Mouse (Mus musculus) kidney, embryonic 16.5 days (tissue): Measurements from ENCODE around the gene Zfp385a. TPM values are rescaled to one million over a fixed set of nuclear protein-coding genes. Genes with fewer than 3 reads are reported as not detected.
A peak's percentile ranks its signal among the peaks of the same experiment; 100 is the strongest.

Experiments
- ATAC-seq: fragments of 200-750 bp; cut with Nextera tagmentation; 2 replicates; pipeline ENCODE4 v1.8.0; 2017; ENCODE audit warnings: moderate TSS enrichment; ENCODE audit not compliant: low FRiP score, low TSS enrichment
- H3K27ac ChIP-seq: fragments of 300-500 bp; sonication (generic); 2 replicates; pipeline ENCODE4 v1.5.1; 2014; ENCODE audit warnings: low read length
- H3K27me3 ChIP-seq: fragments of 300-500 bp; sonication (generic); 2 replicates; pipeline ENCODE4 v1.6.1; 2014; ENCODE audit warnings: low read length, control low read depth, mixed read lengths; ENCODE audit not compliant: insufficient read depth
- H3K36me3 ChIP-seq: fragments of 300-500 bp; sonication (generic); 2 replicates; pipeline ENCODE4 v1.6.1; 2014; ENCODE audit warnings: low read length, control low read depth, mixed read lengths; ENCODE audit not compliant: insufficient read depth
- H3K4me1 ChIP-seq: fragments of 300-500 bp; sonication (generic); 2 replicates; pipeline ENCODE4 v1.6.1; 2014; ENCODE audit warnings: low read length, control low read depth, mixed read lengths; ENCODE audit not compliant: insufficient read depth
- H3K4me2 ChIP-seq: fragments of 300-500 bp; sonication (generic); replicated peaks from 2 replicates; pipeline ENCODE4 v1.6.1; 2014; ENCODE audit warnings: low read depth, low read length
- H3K4me3 ChIP-seq: fragments of 300-500 bp; sonication (generic); 2 replicates; pipeline ENCODE4 v1.5.1; 2014; ENCODE audit warnings: mild to moderate bottlenecking, low read length
- H3K9ac ChIP-seq: fragments of 300-500 bp; sonication (generic); replicated peaks from 2 replicates; pipeline ENCODE4 v1.6.1; 2014; ENCODE audit warnings: low read length
- H3K9me3 ChIP-seq: fragments of 300-500 bp; sonication (generic); 2 replicates; pipeline ENCODE4 v1.6.1; 2016; ENCODE audit warnings: low read length, control low read depth
- WGBS: fragments of 180-500 bp; shearing (Covaris S2); extraction: QIAGEN DNeasy Blood & Tissue Kit; methylation state at CpG from one replicate; pipeline ENCODE4 v1.1.7; 2014; 5-methylcytosine and 5-hydroxymethylcytosine counted together
- polyA plus RNA-seq: library from polyadenylated mRNA; unstranded; fragments of >200 nt; fragmentation: Nextera tagmentation; extraction: Ambion mirVana; gene quantifications from 2 replicates; pipeline ENCODE4 v1.2.1, GENCODE M21; 2015

Gene Zfp385a
- polyA plus RNA-seq, 1 experiment from 2014 or later, result 12.4 TPM

GRCm38 (mm10) chr15:103315011-103315502, 24.8 kb downstream of the Zfp385a start:
- peak overlapping the region; percentile 56 for H3K4me2 ChIP-seq
- peak overlapping the region; percentile 32 for H3K4me3 ChIP-seq
- H3K9ac ChIP-seq, result peak overlapping the region; percentile 37
- H3K4me1 ChIP-seq, result peaks cover 28% of the 10 kb centered on the region
- H3K27me3 ChIP-seq, result no peaks in the 10 kb centered on the region
- 3% methylated on average over 18 of the region's 18 CpGs for WGBS
- no peaks in the 10 kb centered on the region for H3K9me3 ChIP-seq
- no peak overlapping the region for H3K27ac ChIP-seq
- ATAC-seq, result peak; percentile 69
- H3K36me3 ChIP-seq, result peaks cover 2% of the 10 kb centered on the region; the same call in 1 of the 2 replicates

DNA sequence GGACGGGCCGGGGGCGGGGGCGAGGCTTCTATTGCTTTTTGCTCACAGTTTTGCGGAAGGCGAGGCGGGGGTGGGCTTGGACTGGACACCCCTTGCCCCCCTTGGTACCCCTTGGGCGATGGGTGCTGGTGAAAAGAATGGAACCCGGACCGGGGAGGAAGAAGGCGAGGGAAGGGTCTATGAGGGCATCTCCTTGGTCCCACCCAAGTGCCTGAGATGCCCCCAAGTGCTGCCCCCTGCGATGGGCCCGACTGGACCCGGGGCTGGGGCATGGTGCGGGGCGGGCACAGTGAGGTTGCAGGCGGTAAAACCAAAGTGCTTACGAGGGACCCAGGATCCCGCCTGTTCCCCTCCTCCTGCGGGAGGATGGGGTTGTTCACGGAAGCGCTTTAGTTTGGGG, 25.7 kb downstream of the Zfp385a start:
- no peaks in the 10 kb centered on the region for H3K9me3 ChIP-seq
- H3K27ac ChIP-seq, result no peak overlapping the region
- 45% methylated on average over 19 of the region's 22 CpGs for WGBS
- peak; percentile 15; the same call in 1 of the 2 replicates for ATAC-seq
- H3K9ac ChIP-seq, result peak overlapping the region; percentile 37; the same call in 1 of the 2 replicates
- H3K4me2 ChIP-seq, result peak overlapping the region; percentile 56
- peak overlapping the region; percentile 32 for H3K4me3 ChIP-seq
- no peaks in the 10 kb centered on the region; the same call in 1 of the 2 replicates for H3K36me3 ChIP-seq
- no peaks in the 10 kb centered on the region for H3K27me3 ChIP-seq
- H3K4me1 ChIP-seq, result peaks cover 31% of the 10 kb centered on the region

DNA sequence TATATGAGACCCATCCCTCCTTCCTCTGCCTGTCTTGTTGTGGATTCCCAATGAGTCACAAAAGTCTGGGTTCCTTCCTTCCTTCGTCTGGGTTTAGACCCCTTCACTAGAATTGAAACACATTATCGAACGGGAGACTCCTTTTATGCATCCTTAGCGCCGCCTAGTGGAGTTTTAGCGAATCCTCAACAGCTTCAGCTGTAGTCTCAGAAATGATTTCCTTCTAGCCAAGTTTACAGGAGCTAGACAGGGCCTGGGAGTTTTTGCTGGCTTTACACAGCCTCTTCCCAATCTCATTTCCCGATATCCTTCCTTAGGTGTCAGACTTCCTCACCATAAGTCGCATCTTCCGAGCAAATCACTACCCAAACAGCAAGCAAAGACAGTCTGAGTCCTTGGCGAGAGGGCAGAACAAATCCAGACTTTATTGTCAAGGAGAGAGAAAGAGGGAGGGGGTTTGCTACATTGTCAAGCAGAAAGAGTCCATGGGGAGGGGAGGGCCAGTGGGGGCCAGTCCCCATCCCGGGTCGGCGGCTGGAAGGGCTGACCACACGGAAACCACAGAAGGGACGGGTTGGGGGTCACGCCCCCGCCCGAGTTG, 26.3 kb downstream of the Zfp385a start:
- H3K27ac ChIP-seq, result 0 out of 2 replicates have a peak overlapping the region, but pooled peaks have one; percentile 25
- H3K9ac ChIP-seq, result peak overlapping the region; percentile 37; the same call in 1 of the 2 replicates
- H3K27me3 ChIP-seq, result no peaks in the 10 kb centered on the region
- WGBS, result 9% methylated on average over 15 of the region's 18 CpGs
- H3K4me3 ChIP-seq, result no peak overlapping the region
- H3K9me3 ChIP-seq, result no peaks in the 10 kb centered on the region
- peak overlapping the region; percentile 56 for H3K4me2 ChIP-seq
- H3K4me1 ChIP-seq, result peaks cover 34% of the 10 kb centered on the region
- H3K36me3 ChIP-seq, result no peaks in the 10 kb centered on the region
- no peak for ATAC-seq

GRCm38 (mm10) chr15:103310365-103310910, 29.5 kb downstream of the Zfp385a start, which contains the start of gene Gpr84:
Gene Gpr84, minus strand, starts transcription at chr15:103310612.
- peaks cover 59% of the 10 kb centered on the region for H3K4me1 ChIP-seq
- no peaks in the 10 kb centered on the region for H3K36me3 ChIP-seq
- H3K27me3 ChIP-seq, result no peaks in the 10 kb centered on the region
- no peak within 1 kb of the TSS for H3K9ac ChIP-seq
- H3K9me3 ChIP-seq, result no peaks in the 10 kb centered on the region
- WGBS, result 30% methylated on average over 6 of the region's 6 CpGs
- no peak within 1 kb of the TSS for H3K4me2 ChIP-seq
- ATAC-seq, result no peak
- no peak within 1 kb of the TSS for H3K4me3 ChIP-seq
- peak within 1 kb of the TSS; percentile 13; the same call in 1 of the 2 replicates for H3K27ac ChIP-seq

DNA sequence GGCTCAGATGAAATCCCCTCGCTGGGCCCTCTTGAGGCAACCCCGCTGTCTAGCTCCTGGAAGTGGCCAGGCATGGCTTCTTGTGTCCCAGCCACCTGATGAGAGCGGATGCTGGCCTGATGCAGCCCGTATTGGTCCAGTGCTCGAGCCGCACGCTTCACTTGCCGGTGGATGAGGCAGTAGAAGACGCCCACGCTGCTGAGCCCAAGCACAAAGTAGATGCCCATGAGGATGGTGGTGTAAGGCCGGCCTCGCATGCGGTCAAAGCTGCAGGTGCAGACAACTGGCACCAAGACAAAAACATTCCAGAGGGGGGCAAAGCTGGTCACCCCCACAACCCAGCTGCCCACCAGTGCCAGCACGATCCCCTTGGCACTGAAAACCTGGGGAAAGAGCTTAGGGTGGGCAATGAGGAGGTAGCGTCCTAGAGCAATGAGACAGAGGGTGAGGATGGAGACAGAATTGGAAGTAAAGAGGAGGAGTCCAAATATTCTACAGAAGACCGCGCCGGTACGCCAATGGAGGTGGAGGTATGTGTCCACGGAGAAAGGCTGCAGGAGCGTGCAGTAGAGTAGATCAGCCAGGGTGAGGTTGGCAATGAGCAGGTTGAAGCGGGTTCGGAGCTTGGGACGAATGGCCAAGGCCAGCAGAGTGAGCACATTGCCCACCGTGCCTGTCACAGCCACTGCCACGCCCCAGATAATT, 30.9 kb downstream of the Zfp385a start:
- Histone ChIP-seq H3K9ac (peak overlapping the region; percentile 59), H3K4me3 (no peak overlapping the region), H3K4me2 (peak overlapping the region; percentile 37), H3K4me1 (peaks cover 54% of the 10 kb centered on the region), H3K9me3 (no peaks in the 10 kb centered on the region), H3K36me3 (no peaks in the 10 kb centered on the region), H3K27me3 (no peaks in the 10 kb centered on the region), H3K27ac (peak overlapping the region; percentile 27; the same call in 1 of the 2 replicates)
- ATAC-seq, result no peak
- 60% methylated on average over 26 of the region's 26 CpGs for WGBS

- peak overlapping the region; percentile 59 for H3K9ac ChIP-seq
- 38% methylated on average over 28 of the region's 28 CpGs for WGBS
Observed at GRCm38 (mm10) chr15:103308056-103308875, 31.6 kb downstream of the Zfp385a start.

DNA sequence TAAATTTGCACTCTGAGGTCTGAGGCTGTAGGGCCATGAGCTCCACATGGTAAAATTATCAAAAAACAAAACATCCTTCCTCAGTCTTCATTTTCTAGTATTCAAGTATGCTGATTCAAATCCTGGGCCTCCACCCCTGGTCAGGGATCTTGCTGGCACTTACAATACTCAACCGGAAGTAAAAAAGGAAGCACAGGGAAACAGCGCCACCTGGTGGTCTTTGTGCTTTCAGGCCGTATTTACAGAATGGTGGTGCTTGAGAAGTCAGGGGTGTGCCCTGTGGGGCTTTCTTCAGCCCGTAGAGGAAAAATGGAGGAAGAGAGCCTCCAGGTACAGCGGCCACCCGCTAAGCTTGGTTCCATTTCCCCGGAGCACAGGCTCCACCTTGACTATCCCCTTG, 32.8 kb downstream of the Zfp385a start:
- Histone ChIP-seq H3K36me3 (no peaks in the 10 kb centered on the region), H3K27ac (peak overlapping the region; percentile 99), H3K4me3 (no peak overlapping the region), H3K9me3 (no peaks in the 10 kb centered on the region), H3K9ac (peak overlapping the region; percentile 49), H3K4me1 (peaks cover 68% of the 10 kb centered on the region), H3K27me3 (no peaks in the 10 kb centered on the region), H3K4me2 (peak overlapping the region; percentile 39)
- 0% methylated on average over 7 of the region's 7 CpGs for WGBS
- ATAC-seq, result no peak

More at GRCm38 (mm10) chr15:103308056-103308875, 31.6 kb downstream of the Zfp385a start:
- Histone ChIP-seq H3K36me3 (no peaks in the 10 kb centered on the region), H3K4me3 (no peak overlapping the region), H3K9me3 (no peaks in the 10 kb centered on the region), H3K4me1 (peaks cover 56% of the 10 kb centered on the region), H3K27ac (peak overlapping the region; percentile 27; the same call in 1 of the 2 replicates), H3K27me3 (no peaks in the 10 kb centered on the region), H3K4me2 (peak overlapping the region; percentile 37)
- ATAC-seq, result no peak

GRCm38 (mm10) chr15:103305792-103306645, 33.9 kb downstream of the Zfp385a start:
- Histone ChIP-seq H3K36me3 (no peaks in the 10 kb centered on the region), H3K9me3 (no peaks in the 10 kb centered on the region), H3K4me1 (peaks cover 79% of the 10 kb centered on the region), H3K9ac (peak overlapping the region; percentile 81), H3K4me2 (peak overlapping the region; percentile 77), H3K27me3 (no peaks in the 10 kb centered on the region), H3K4me3 (peak overlapping the region; percentile 49), H3K27ac (peak overlapping the region; percentile 99)
- ATAC-seq, result no peak
- WGBS, result 18% methylated on average over 8 of the region's 8 CpGs
